In the genomic region with DNA sequence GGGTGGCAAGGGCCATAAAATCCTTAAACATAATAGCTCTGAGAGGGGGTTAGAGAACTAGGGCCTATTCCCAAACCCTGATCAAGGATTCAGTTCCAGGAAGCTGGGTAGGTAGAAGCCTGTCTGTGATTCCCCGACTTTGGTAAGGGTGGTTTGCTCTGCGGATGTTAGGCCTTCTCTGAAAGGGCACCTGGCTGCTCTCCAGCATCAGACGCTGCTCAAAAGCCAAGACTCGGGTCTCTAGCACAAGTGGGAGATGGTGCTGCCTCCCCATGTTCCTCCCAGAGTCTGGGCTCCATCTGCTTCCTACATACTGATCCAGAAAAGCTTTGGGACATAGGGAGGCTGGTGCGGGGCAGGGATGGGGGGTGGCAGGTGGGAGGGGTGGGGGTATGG, we compare ENCODE assay signal across 10 mouse cellular contexts.
A peak's percentile ranks its signal among the peaks of the same experiment; 100 is the strongest.
DNase-seq lines count a peak whose midpoint lies in the region; ATAC-seq and TF ChIP-seq lines count a peak whose summit lies in the region.
"Had no signal": no experiment of that assay in that cellular context is flagged by ENCODE, and none has a peak within 500 bp of the region (broad histone marks: within the 10 kb centered on the region; RNA-seq: fewer than 3 reads in every experiment).

No protein-coding gene starts in this region.

- peaks cover 9% of the 10 kb centered on the region; the same call in 1 of the 2 replicates for H3K4me1 ChIP-seq in intestine, embryonic 16.5 days (ENCODE audit: control insufficient read depth, insufficient read depth, low read length)
- peaks cover 20% of the 10 kb centered on the region for H3K4me1 ChIP-seq in limb, embryonic 11.5 days (ENCODE audit: control insufficient read depth, insufficient read depth, low read length)
- H3K4me1 ChIP-seq: heart, embryonic 12.5 days had no signal

- ATAC-seq in common myeloid progenitor, adult 5-6 weeks (replicated peaks; ENCODE audit: low read depth, poor library complexity, severe bottlenecking), result peak; percentile 40
- no peak for ATAC-seq in intestine, embryonic 16.5 days
- ATAC-seq in limb, embryonic 11.5 days (ENCODE audit: insufficient number of reproducible peaks, low FRiP score, low TSS enrichment, low read depth), result no peak
- ATAC-seq: forebrain, embryonic 14.5 days had no signal

- H3K4me2 ChIP-seq in intestine, embryonic 16.5 days (ENCODE audit: low read depth, low read length), result peak overlapping the region; percentile 43; the same call in 1 of the 2 replicates
- no peak overlapping the region; the same call in 1 of the 2 replicates for H3K4me2 ChIP-seq in limb, embryonic 11.5 days (ENCODE audit: low read depth, severe bottlenecking)
- H3K4me2 ChIP-seq: heart, embryonic 12.5 days had no signal

- H3K36me3 ChIP-seq in intestine, embryonic 16.5 days (ENCODE audit: control insufficient read depth, insufficient read depth, low read length), result no peaks in the 10 kb centered on the region
- no peaks in the 10 kb centered on the region for H3K36me3 ChIP-seq in limb, embryonic 11.5 days (ENCODE audit: control insufficient read depth, insufficient read depth, low read length)
- H3K36me3 ChIP-seq: heart, embryonic 12.5 days had no signal

- no peak overlapping the region for H3K4me3 ChIP-seq in layer of hippocampus, adult 2 months
- no peak overlapping the region for H3K4me3 ChIP-seq in intestine, embryonic 16.5 days (ENCODE audit: low read length)
- H3K4me3 ChIP-seq in limb, embryonic 11.5 days (ENCODE audit: low read depth, low read length), result no peak overlapping the region
- H3K4me3 ChIP-seq: heart, embryonic 12.5 days had no signal

- no peak for TF ChIP-seq CTCF in layer of hippocampus, adult 2 months (conservative IDR thresholded peaks at IDR 0.05)

- WGBS in intestine, embryonic 16.5 days, result 48% methylated on average over 5 of the region's 5 CpGs
- WGBS in limb, embryonic 11.5 days, result 44% methylated on average over 5 of the region's 5 CpGs

- no peaks in the 10 kb centered on the region for H3K27me3 ChIP-seq in intestine, embryonic 16.5 days (replicated peaks; ENCODE audit: control insufficient read depth, insufficient read depth, low read length)
- H3K27me3 ChIP-seq in limb, embryonic 11.5 days (ENCODE audit: control insufficient read depth, insufficient read depth, low read length), result no peaks in the 10 kb centered on the region

- peak; percentile 25 to 28 for DNase-seq in layer of hippocampus, adult 2 months (ENCODE audit: low spot score in 2 of 2)
- no peak for DNase-seq in layer of hippocampus, adult 8-10 months (ENCODE audit: low spot score in 2 of 2)
- no peak for DNase-seq in limb, embryonic 11.5 days (ENCODE audit: low spot score)
- no peak for DNase-seq in adrenal gland, postnatal 36 days
- DNase-seq in gastrocnemius, adult 18-20 months (ENCODE audit: low spot score), result no peak
- DNase-seq in embryo, embryonic 9.5 days (ENCODE audit: extremely low spot score), result no peak

- peak overlapping the region; percentile 58 for H3K9ac ChIP-seq in intestine, embryonic 16.5 days (ENCODE audit: low read depth, low read length)
- H3K9ac ChIP-seq in limb, embryonic 11.5 days (ENCODE audit: low read length), result no peak overlapping the region; the same call in 1 of the 2 replicates
- H3K9ac ChIP-seq: heart, embryonic 12.5 days had no signal

- no peaks in the 10 kb centered on the region for H3K9me3 ChIP-seq in intestine, embryonic 16.5 days (ENCODE audit: control insufficient read depth, low read length)
- no peaks in the 10 kb centered on the region for H3K9me3 ChIP-seq in limb, embryonic 11.5 days (ENCODE audit: control insufficient read depth, low read length)
- H3K9me3 ChIP-seq: heart, embryonic 12.5 days had no signal

- H3K27ac ChIP-seq in layer of hippocampus, adult 2 months, result peak overlapping the region; percentile 77
- peak overlapping the region; percentile 91 for H3K27ac ChIP-seq in intestine, embryonic 16.5 days (ENCODE audit: low read length)
- H3K27ac ChIP-seq in limb, embryonic 11.5 days (replicated peaks; ENCODE audit: low read depth, low read length), result peak overlapping the region; percentile 82

Comparison
In these comparisons a context has a peak if more than half of its experiments do, and no peak if none do; other contexts are left out.
1. DNase-seq: peak in layer of hippocampus, adult 2 months (2 of 2); none in layer of hippocampus, adult 8-10 months (0 of 2), limb, embryonic 11.5 days (single experiment), adrenal gland, postnatal 36 days (0 of 2), gastrocnemius, adult 18-20 months (single experiment) and embryo, embryonic 9.5 days (single experiment).
2. Peak in every context shown above with its lines, with median percentiles within 50 percentile points of each other: H3K27ac ChIP-seq.